Mouse (Mus musculus) lung, postnatal 0 days (tissue): ENCODE measurements around the gene Abca7.
"Not testable (repeated sequence)": the region's sequence is repeated elsewhere in the genome, so short reads cannot be mapped to it uniquely, and the experiment has no call there.

Experiments
- CTCF ChIP-seq: IDR thresholded peaks from 2 replicates; pipeline ENCODE4 v1.5.1; 2016; ENCODE audit warnings: antibody characterized with exemption, mild to moderate bottlenecking
- EP300 ChIP-seq: IDR thresholded peaks from 2 replicates; pipeline ENCODE4 v1.6.1; 2016; ENCODE audit warnings: antibody characterized with exemption, mild to moderate bottlenecking, control low read depth

DNA sequence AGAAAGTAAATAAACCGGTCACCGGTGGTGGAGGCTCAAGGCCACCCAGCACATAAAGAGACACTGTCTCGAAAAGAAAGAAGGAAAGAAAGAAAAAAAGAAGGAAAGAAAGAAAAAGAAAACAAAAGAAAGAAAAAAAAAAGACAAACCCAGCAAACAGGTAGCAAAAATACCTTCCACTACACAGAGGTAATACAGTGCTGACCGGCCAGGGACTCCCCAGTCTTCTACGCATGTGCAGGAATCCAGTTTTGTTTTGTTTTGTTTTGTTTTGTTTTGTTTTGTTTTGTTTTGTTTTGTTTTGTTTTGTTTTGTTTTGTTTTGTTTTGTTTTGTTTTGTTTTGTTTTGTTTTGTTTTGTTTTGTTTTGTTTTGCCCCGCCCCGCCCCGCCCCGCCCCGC is 36.9 kb upstream of the Abca7 start:
- not testable (repeated sequence) for TF ChIP-seq CTCF, EP300
